ENCODE assay signal across 1 mouse cellular context in the genomic region with DNA sequence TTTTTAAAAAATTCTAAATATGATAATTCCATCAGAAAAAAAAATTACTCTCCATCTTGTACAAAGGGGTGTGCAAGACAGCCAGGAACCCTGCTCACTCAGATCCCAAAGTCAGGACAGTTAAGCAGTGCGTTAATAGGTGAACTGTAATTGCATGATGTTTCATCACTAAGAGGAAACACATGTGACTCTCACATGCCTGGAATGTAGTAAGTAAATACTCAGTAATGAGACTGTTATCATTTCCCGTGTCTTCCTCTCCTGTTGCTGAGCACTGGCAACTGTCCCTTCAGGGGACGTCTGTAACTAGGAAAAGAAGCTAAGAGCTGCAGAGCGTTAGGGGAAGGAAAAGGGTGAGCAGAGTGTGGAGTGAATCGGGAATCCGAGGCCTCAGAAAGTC.
TF ChIP-seq lines count a peak whose summit lies in the region.

No protein-coding gene starts in this region.

TF ChIP-seq in MEL, 35 proteins besides CTCF, POLR2A, EP300 and RAD21 (continued from another document):
- TF ChIP-seq ETS1 (IDR thresholded peaks at IDR 0.05; ENCODE audit: low read depth, low read length) (peak; percentile 97), USF1 (IDR thresholded peaks at IDR 0.05; ENCODE audit: low read depth, low read length) (peak; percentile 83), UBTF (IDR thresholded peaks at IDR 0.05; ENCODE audit: borderline replicate concordance, insufficient read depth, low read depth, low read length) (no peak), MAFK (IDR thresholded peaks at IDR 0.05; ENCODE audit: borderline replicate concordance, low read depth, low read length) (no peak), ELF1 (IDR thresholded peaks at IDR 0.05; ENCODE audit: low read depth, low read length) (peak; percentile 25; the same call in 1 of the 2 replicates), SIN3A (IDR thresholded peaks at IDR 0.05; ENCODE audit: low read length) (peak; percentile 94), KAT2A (conservative IDR thresholded peaks at IDR 0.05; ENCODE audit: low read depth, low read length) (peak; percentile 54), GATA1 (IDR thresholded peaks at IDR 0.05; ENCODE audit: low read depth, low read length) (peak; percentile 36; the same call in 1 of the 2 replicates), TAL1 (IDR thresholded peaks at IDR 0.05; ENCODE audit: low read length) (no peak), POLR2AphosphoS5 (IDR thresholded peaks at IDR 0.05; ENCODE audit: borderline replicate concordance, low read depth, low read length) (no peak), HCFC1 (IDR thresholded peaks at IDR 0.05; ENCODE audit: low read depth, low read length) (0 out of 2 replicates have a peak, but pooled peaks have one; percentile 24), E2F4 (IDR thresholded peaks at IDR 0.05; ENCODE audit: borderline replicate concordance, low read depth, low read length) (no peak), MEF2A (IDR thresholded peaks at IDR 0.05; ENCODE audit: extremely low read depth, insufficient replicate concordance, low read depth, low read length, poor library complexity, severe bottlenecking) (no peak), USF2 (IDR thresholded peaks at IDR 0.05; ENCODE audit: borderline replicate concordance in 1 of 2, insufficient read depth in 1 of 2, low read depth in 1 of 2, low read length in 2 of 2) (no peak), NRF1 (IDR thresholded peaks at IDR 0.05; ENCODE audit: insufficient read depth, low read depth, low read length, poor library complexity, severe bottlenecking) (no peak), POLR2AphosphoS2 (IDR thresholded peaks at IDR 0.05; ENCODE audit: low read length) (no peak; the same call in 1 of the 2 replicates), ZMIZ1 (IDR thresholded peaks at IDR 0.05; ENCODE audit: low read depth, low read length) (no peak), BHLHE40 (IDR thresholded peaks at IDR 0.05; ENCODE audit: borderline replicate concordance, low read depth, low read length) (peak; percentile 94), GABPA (IDR thresholded peaks at IDR 0.05; ENCODE audit: low read depth, low read length) (no peak), ZNF384 (IDR thresholded peaks at IDR 0.05; ENCODE audit: low read depth, low read length) (no peak), MYC (IDR thresholded peaks at IDR 0.05; ENCODE audit: low read depth, low read length) (peak; percentile 96), MAX (IDR thresholded peaks at IDR 0.05; ENCODE audit: low read length) (peak; percentile 92), TCF12 (IDR thresholded peaks at IDR 0.05; ENCODE audit: low read depth, low read length) (peak; percentile 63; the same call in 1 of the 2 replicates), CHD2 (IDR thresholded peaks at IDR 0.05; ENCODE audit: low read length) (no peak), MAZ (IDR thresholded peaks at IDR 0.05; ENCODE audit: low read depth, low read length) (no peak), MXI1 (IDR thresholded peaks at IDR 0.05; ENCODE audit: low read depth, low read length) (peak; percentile 96), RCOR1 (IDR thresholded peaks at IDR 0.05; ENCODE audit: low read depth, low read length) (peak; percentile 46; the same call in 1 of the 2 replicates)
